Mouse (Mus musculus) 416B (cell line): Measurements from ENCODE around the gene Cdc37.

Experiments used
- DNase-seq: peaks from one replicate; pipeline ENCODE4 v3.0.0; 2011; ENCODE audit warnings: low read depth

The Cdc37 gene

DNA sequence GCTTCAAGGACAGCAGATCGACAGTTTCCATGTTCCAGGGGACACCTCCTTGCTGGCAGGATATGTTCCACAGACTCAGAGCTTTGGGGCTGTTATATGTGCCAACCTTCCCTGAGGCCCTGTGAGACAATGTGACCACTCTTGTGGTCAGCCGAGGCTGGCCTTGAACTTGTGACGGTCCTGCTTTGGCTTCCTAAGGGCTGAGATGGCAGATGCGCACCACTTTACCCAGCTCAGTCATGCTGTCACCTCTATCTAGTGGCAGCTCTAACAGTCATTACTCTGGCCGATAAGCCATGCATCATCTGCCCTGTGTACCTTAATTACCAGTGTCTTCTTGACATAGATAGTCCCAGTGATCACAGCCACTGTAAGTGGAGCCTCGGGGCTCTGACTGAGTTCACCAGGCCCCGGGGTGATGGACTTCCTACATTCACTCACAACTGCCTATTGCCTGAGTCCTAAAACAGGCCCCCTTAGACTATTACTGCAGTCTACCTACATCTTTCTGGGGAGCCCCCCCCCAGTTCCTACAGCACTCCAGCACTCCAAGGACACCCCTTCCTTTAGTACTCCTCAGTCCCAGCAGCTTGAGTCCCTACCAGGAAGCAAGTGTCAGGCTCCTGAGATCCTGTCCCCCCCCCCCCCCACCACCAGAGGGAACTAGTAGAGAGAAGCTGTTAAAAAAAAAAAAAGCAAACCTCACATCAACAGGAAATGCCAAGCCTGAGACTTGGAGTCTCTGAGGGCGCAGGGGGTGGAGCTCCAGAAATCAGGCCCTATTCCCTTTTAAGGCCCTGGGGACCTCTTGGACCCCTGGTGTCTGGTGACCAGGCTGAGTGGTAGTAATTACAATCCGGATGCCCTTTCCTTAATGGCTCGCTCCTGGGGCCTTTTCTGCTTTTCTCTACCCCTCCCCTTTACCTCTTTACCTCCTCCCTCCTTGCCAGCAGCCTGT lies 17.6 kb upstream of the Cdc37 start:
- DNase-seq: peak; percentile 82

DNA sequence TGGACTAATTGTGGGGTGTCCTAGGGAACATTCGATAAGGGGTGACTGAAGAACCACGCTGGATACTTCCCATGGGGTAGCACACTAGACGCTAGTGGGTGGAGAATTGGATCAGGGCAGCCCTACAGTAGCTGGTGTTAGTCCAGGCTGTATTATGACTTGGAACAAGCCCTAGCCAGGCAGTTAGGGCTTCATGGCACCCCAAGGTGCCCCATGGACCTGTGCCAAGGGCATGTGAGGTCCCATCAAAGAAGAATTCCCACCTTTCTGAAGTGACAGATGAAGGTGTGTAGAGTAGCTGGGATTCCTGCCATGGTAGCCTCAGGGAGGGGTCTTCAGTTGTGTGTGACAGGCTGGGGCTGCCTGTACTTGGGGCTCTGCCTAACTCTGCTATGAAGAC lies 16.7 kb upstream of the Cdc37 start:
- no peak for DNase-seq

DNA sequence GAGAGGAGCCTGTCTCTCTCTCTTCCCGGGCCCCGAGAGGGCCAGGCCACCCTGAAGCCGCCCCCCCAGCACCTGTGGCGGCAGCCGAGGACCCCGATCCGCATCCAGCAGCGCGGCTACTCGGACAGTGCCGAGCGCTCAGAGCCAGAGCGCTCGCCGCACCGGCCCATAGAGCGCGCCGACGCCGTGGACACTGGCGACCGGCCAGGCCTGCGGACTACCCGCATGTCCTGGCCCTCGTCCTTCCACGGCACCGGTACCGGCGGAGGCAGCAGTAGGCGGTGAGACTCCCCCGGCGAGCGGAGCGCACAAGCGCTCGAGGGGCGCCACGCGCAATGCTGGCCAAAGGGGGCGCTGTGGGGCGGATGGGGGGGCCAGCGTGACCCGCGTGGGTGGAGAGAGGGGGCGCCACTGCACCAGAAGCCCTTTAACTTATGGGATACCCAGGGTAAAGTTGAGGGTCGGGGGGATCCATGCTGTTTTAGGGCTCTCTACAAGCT lies 16.2 kb upstream of the Cdc37 start:
- no peak for DNase-seq

DNA sequence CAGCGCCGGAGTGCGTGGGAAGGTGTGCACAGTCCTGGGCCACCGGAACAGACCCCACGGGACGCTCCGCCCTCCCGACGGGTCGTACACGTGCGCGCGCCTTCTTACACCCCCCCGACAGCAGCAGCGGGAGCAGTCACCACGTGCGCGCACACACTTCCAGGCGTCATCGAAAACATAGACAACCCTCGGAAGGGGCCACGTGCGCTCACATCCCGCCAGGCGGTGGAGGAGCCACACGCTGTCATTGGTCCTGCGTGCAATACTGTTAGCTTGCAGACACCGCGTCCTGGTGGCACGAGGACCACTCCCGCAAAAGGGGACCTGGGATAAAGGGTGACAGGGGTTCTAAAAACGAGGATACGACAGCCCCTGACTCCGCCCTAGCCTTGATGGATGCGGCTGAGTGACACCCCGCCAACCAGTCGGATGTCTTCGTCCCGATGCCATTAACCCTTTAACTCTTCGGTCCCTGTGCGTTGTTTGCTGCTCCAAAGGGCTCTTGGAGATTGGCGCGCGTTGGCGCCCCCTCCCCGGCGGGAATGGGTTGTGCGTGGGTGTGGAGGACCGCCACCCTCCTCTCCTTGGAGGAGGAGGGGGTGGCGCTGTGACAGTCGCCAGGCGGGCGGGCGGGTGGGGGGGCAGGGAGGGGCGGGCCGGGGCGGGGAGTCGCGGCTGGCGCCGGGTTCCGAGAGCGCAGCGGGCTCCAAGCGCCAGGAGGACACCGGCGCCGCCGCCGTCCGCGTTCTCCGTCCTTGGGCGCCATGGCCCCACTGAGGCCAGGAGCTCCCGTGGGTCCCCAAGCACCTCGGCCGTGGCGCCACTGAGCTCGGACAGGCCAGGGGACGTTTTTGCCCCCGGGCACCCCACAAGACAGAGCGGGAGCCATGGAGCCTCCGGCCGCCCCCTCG lies 15.5 kb upstream of the Cdc37 start, which contains the start of gene Pde4a:
Gene Pde4a (plus strand): TSS at position 674 of the 911 bp plus-strand sequence.
- DNase-seq: no peak

DNA sequence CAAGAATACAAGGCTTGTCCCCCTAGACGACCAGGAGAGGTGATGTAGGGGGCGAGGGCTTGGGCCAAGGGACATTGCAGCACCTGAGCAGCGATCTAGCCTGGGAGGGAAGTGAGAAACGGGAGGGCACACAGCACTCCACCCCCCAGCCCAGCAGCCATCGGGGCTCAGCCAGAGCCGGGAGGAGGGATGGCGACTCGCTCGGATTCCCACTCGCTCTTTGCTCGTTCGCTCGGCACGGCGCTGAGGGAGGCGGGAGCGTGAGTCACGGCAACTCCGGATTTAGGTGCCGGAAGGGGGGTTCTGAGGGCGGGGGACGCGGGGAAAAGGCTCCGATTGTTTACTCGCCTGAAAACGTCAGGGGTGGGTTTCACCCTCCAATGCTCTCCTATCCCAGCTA lies 14.3 kb upstream of the Cdc37 start:
- no peak for DNase-seq

DNA sequence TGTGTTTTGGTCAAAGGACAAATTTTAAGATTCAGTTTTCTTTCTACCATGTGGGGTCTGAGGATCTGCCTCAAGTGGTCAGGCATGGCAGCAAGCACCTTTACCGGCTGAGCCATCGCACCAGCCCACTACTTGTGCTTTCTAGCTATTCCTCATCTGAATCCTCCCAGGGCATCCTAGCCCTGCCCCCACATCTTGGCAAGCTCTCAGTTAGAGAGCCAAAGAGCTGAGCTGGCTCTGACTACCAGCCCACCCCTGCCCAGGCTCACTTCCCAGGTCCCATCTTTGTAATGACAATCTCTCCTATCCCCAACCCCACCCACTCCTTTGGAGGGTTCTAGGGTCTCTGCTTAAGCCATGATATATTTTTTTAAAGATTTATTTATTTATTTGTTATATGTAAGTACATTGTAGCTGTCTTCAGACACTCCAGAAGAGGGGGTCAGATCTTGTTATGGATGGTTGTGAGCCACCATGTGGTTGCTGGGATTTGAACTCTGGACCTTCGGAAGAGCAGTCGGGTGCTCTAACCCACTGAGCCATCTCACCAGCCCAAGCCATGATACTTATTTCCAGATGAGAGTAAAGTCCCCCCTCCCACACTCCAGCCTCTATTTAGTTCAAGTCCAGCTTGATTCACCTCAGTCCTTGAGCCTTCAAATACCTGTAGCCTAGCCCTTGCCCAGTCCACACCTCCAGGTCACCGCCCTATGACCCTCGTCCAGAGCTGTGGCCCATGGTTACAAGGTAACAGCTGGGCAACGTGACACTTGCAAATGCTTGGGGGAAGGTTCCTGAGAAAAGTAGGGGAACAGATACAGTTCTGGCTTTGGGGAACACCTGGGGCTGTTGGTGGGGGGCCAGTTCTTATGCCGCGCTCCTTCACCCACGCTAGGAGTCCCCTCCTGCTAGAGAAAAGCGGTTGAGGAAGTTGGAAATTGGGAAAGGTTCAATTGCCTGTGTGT lies 13.6 kb upstream of the Cdc37 start:
- no peak for DNase-seq

DNA sequence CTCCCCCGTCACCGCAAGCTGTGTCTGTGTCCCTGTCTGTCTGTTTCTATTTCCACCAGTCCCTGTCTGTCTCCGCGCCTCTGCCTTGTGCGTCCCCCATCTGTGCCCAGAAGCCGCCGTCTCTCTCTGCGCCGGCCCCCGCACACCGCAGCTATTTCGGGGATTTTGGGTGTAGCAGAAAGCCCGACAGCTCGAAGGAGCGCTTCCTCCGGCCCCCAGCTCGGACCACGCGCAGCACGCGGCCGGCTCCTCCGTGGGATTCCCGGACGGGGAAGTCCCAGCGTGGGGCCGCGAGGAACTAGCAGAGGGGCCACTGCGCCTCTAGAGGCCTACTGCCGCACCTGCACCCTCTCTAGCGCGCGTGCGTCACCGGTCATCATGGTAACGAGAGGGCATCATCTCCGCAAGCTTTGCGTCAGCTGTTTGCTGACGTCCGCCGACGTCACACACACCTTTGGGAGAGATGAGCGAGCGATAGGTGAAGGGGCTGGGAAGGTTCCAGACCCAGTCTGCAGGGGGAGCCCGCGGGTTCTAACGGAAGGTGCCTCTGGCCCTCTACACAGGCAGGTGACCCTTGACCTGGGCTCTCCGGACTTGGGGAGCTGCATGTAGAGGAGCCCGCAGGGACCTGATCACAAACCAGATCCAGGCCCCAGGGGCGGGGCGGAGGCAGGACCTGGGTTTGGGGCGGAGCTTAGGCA lies 11.6 kb upstream of the Cdc37 start:
- peak; percentile 86 for DNase-seq

DNA sequence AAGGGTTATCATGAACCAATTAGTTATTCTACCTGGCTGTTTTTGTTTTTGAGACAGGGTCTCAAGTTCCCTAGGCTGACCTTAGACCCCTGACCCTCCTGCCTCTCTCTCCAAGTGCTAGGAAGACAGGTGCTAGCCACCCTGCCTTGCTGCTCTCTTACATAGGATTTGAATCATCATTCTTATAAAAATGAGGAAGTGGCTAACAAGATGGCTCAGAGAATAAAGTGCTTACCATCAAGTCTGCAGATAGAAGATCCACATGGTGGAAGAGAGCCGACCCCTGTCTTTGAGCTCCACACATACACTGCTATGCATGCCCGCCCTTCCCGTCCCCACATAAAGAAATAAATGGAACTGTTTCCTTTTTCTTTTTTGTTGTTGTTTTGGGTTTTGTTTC lies 5.0 kb upstream of the Cdc37 start:
- peak; percentile 44 for DNase-seq

DNA sequence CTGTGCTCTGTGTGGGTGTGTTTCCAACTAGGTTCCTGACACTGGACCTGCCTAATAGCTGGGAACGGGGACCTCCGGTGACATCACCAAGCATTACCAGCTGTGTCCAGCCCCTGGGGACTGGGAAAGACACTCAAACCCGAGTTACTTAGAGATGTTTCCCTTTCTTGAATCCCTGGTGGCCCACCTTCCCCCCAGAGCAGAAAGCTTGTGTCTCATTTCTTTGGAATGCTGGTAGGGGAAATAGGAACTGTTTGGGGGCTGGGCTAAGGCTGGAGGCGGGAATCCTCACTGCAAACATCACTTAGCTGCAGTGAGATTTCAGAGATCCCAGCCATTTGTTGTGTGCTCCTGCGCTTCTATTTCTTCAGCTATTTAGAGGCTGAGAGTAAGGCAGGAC lies 4.1 kb upstream of the Cdc37 start:
- no peak for DNase-seq

DNA sequence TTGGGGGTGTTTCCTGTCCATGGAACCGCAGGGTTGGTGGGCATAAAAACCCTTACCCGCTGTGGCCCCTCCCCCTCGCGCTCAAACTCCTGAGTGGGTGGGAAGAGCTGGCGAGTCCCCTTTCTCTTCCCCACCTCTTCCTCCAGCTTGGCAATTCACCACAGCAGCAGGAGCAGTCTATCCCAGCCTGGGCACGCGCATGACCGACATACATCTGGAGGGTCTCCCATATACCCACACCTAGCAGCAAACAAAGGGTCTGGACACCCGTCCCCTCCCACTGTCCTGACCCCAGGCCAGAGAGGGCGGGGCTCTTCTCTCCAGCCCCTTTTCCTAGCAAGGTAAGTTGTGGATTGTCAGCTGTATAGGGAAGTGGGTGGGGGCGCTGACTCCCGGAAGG lies 3.5 kb upstream of the Cdc37 start:
- DNase-seq: no peak

DNA sequence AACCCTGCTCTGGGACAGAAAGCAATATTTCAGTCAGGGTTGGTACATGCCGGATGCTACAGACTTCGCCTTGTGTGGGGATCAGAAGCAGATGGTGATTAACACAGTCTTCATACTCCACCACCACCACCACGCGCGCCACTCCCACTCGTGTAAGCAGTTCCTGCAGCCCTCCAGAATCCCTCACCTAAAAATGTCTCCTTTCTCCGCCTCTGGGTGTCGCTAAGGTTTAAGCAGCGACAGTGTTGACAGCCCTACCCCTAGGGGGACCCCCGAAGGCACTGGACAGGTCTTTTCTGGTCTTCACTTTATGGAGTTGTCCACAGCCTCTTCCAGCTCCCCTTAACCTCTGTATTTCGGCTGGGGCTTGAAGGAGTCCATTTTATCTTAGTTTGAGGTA lies 2.9 kb upstream of the Cdc37 start:
- peak; percentile 67 for DNase-seq

DNA sequence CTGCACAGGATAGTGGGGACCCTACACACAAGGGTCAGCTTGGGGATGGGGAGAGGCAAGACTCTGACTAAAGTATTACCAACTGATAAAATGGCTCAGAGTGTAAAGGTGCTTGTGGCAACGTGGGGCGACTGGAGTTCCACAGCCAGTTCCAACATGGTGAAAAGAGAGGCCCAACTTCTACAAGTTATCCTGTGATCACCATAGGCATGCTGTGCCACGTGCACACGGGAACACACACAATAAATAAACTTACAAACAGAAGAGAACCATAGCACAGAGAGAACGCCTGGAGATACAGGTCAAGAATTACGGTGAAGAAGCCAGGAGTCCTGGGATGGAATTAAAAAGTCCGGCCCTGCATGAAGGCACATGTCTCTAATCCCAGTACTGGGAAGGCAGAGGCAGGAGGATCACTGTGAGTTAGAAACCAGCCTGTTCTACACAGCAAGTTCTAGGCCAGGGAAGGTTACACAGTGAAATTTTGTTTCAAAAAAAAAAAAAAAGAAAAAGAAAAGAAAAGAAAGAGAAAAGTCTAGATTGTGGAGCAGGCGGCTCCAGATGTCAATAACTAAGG lies 617 bp downstream of the Cdc37 start:
- no peak for DNase-seq

DNA sequence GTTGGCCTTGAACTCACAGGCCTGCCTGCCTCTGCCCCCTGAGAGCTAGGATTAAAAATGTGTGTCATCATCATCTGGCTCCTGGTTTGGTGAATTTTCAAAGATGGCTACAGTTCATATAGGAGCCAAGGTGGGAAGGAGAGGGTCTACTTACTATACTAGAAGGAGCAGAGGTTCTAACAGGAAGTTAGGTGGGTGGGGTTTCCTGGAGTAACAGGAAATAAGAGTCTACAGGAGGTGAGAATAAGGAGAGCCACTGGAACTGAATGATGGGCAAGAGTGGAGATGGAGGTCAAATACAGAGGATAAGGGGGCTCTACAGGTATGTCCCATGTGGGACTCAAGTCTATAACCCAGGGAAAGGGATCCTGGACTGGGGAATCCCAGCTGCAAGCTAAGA lies 1.4 kb downstream of the Cdc37 start:
- DNase-seq: no peak

DNA sequence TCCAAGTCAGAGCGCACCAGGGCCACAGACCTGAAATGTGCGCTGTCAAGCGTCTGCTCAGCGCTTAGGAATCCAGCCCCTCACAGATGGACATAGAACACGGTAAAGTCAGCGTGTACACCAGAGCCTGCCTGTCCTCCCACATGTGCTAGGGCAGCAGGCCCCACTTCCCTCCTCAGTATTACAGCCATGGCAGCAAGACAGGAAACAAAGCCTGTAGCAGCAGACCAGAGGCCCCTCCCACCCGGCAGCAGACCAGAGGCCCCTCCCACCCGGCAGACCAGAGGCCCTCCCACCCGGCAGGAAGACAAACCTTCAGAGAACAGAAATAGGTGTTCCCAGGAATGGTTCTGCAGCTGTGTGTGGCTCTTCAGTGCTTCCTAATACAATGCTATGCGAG lies 3.1 kb downstream of the Cdc37 start:
- DNase-seq: peak; percentile 88

DNA sequence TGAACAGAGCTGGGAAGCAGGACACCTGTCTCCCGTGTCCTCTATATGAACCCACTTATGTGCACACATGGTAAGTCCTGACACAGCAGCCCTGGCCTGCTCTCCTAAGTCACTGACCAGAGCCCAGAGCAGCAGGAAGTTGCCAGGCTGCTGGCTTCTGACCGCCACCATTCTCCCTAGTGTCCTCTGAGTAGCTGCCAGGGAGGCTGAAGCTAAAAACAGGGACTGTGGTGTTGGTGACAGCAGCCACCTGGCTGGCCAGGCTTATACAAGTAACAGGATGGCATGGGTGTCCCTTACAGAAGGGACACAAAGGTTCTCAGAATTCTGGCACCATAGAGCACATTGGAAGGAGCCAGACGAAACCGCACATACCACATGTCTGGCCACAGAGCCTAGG lies 4.4 kb downstream of the Cdc37 start:
- no peak for DNase-seq

DNA sequence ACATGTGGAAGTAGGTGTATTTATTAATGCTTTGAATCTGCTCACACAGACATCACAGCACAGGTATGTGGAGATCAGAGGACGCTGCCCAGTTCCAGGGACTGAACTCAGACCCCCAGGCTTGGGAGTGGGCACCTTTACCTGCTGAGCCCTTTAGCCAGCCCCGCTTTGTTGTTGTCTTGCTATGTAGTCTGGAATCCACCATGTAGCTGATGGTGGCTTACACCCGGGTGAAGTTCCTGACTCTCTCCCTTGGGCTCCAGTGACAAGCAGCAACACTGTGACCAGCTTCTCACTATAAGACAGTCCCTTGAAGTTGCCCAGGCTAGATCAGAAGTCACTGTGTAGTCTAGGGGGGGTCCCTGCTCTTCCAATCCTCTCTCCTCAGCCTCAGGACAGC lies 5.4 kb downstream of the Cdc37 start:
- DNase-seq: no peak

DNA sequence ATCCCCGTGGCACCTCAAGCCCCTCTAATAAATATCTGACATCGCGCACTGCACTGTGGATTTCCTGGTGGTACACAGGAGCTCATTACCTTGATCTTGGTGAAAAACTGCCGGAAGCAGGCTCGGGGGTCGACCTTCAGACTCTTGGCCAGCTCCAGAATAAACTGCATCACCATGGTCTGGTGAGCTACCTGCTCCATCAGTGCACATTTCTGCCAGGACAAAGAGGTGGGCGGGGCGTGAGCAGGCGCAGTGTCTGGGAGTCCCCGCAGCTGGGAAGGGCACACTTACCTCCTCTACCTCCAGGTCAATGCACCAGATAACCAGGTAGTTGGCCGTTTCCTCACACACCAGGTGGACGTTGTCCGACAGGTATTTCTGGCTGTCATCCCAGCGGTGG lies 7.9 kb downstream of the Cdc37 start:
- no peak for DNase-seq

DNA sequence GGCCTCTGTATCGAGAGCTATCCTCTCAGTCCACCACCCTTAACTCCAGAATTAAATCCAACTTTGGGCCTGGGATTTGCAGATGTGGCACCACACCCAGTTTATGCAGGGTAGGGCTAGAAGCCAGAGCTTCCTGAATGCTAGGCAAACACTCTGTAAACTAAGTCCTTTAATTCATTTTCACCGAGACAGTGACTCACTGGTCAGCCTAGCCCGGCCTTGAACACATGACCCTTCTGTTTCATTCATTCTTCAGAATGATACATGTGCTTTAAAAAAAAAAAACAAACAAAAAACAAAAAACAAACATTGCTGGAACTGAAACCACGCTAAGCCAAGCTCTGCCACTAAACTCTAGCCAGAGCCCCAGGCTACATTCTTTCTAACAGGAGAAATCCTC lies 11.4 kb downstream of the Cdc37 start:
- DNase-seq: no peak

DNA sequence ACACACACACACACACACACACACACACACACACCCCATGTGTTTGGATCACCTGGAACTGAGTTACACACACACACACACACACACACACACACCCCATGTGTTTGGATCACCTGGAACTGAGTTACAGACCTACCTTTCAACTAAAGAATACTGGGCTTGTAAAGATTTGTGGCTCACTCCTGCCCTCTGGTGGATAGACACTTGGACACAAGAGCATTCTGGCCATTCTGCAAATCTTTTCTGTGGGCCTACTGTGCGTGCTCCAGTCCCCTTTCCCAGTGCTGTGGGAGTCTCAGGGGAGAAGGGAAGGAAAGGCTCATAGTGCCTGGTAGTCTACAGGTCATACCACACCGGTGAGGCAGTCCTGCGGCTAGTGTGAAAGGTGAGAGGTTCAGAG lies 12.6 kb downstream of the Cdc37 start:
- peak; percentile 78 for DNase-seq

DNA sequence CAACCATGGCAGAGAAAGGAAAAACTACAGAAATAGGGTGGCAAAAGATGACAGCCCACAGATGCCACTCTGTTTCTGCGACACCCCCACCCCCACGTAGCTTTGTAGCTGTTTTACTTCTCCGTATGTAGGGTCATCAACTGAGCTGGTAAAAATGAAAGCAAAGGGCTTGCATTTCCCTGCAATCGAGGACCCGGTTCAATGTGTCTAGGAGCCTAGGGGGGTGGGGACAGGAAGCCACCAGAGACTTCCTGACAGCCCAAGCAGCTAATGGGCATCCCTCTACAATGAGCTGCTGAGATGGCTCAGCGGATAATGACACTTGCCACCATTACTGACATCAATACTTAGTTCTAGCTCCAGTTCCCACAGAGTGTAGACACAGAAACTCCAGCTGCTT lies 13.4 kb downstream of the Cdc37 start:
- peak; percentile 55 for DNase-seq
